Mouse (Mus musculus) myocyte (in vitro differentiated cells): ENCODE results near the gene Pls1. TPM values are rescaled to one million over a fixed set of nuclear protein-coding genes. Genes with fewer than 3 reads are reported as not detected.
A peak's percentile ranks its signal among the peaks of the same experiment; 100 is the strongest.

Experiments used
- H3K27me3 ChIP-seq: one replicate; pipeline ENCODE4 v1.6.1; 2011; ENCODE audit not compliant: control insufficient read depth, insufficient read depth, insufficient read length
- H3K36me3 ChIP-seq: one replicate; pipeline ENCODE4 v1.6.1; 2011; ENCODE audit not compliant: control insufficient read depth, insufficient read depth
- H3K4me2 ChIP-seq: one replicate; pipeline ENCODE4 v1.6.1; 2011; ENCODE audit warnings: low read depth, control low read depth
- H3K4me3 ChIP-seq: one replicate; pipeline ENCODE4 v1.5.1; 2011; ENCODE audit warnings: mild to moderate bottlenecking, control low read depth, moderate library complexity
- H3K79me2 ChIP-seq: one replicate; pipeline ENCODE4 v1.6.1; 2011; ENCODE audit not compliant: control insufficient read depth, insufficient read depth
- H3ac ChIP-seq: one replicate; pipeline ENCODE4 v1.6.1; 2011; ENCODE audit not compliant: control insufficient read depth, insufficient read length
- CEBPB ChIP-seq: IDR thresholded peaks from 2 replicates; pipeline ENCODE4 v1.6.1; 2011; ENCODE audit warnings: mild to moderate bottlenecking, moderate library complexity; ENCODE audit not compliant: poor library complexity, insufficient read depth, severe bottlenecking
- E2F4 ChIP-seq: IDR thresholded peaks from one replicate; pipeline ENCODE4 v1.6.1; 2011; ENCODE audit warnings: mild to moderate bottlenecking, control low read depth, moderate library complexity; ENCODE audit not compliant: insufficient read depth
- MAX ChIP-seq: IDR thresholded peaks from one replicate; pipeline ENCODE4 v1.6.1; 2011; ENCODE audit warnings: low read depth, mild to moderate bottlenecking, control low read depth
- MYOD1 ChIP-seq, 3 experiments: IDR thresholded peaks; one replicate each; pipeline ENCODE4 v1.6.1; 2011; ENCODE audit warnings: control low read depth in 2 of 3, low read depth in 2 of 3, mild to moderate bottlenecking in 2 of 3, moderate library complexity in 1 of 3; ENCODE audit not compliant: insufficient read length in 2 of 3, control insufficient read depth in 1 of 3
- MYOG ChIP-seq, 3 experiments: IDR thresholded peaks; one replicate each; pipeline ENCODE4 v1.6.1; 2011; ENCODE audit warnings: control low read depth in 2 of 3, low read depth in 2 of 3, mild to moderate bottlenecking in 2 of 3; ENCODE audit not compliant: insufficient read length in 2 of 3, control insufficient read depth in 1 of 3, insufficient read depth in 1 of 3
- POLR2A ChIP-seq: IDR thresholded peaks from one replicate; pipeline ENCODE4 v1.6.1; 2011; ENCODE audit warnings: low read depth, mild to moderate bottlenecking, control low read depth, moderate library complexity; ENCODE audit not compliant: insufficient read length
- POLR2AphosphoS2 ChIP-seq: IDR thresholded peaks from one replicate; pipeline ENCODE4 v1.6.1; 2011; ENCODE audit warnings: low read depth, control low read depth; ENCODE audit not compliant: insufficient read length
- REST ChIP-seq: IDR thresholded peaks from one replicate; pipeline ENCODE4 v1.6.1; 2011; ENCODE audit warnings: mild to moderate bottlenecking, control low read depth, moderate library complexity; ENCODE audit not compliant: insufficient read depth, insufficient read length
- SRF ChIP-seq: IDR thresholded peaks from one replicate; pipeline ENCODE4 v1.6.1; 2011; ENCODE audit warnings: low read depth; ENCODE audit not compliant: control insufficient read depth, insufficient read length
- TCF12 ChIP-seq: IDR thresholded peaks from one replicate; pipeline ENCODE4 v1.6.1; 2011; ENCODE audit warnings: mild to moderate bottlenecking, control low read depth; ENCODE audit not compliant: poor library complexity, insufficient read depth, severe bottlenecking
- TCF3 ChIP-seq: IDR thresholded peaks from one replicate; pipeline ENCODE4 v1.6.1; 2011; ENCODE audit warnings: low read depth, control low read depth; ENCODE audit not compliant: insufficient read length
- USF1 ChIP-seq: IDR thresholded peaks from one replicate; pipeline ENCODE4 v1.6.1; 2011; ENCODE audit warnings: low read depth, mild to moderate bottlenecking, control low read depth, moderate library complexity
- polyA plus RNA-seq: library from polyadenylated mRNA; unstranded; fragments of >200 nt; fragmentation: generic; extraction: Trizol; gene quantifications from one replicate; pipeline ENCODE4 v1.2.1, GENCODE M21; 2012; ENCODE audit warnings: missing spikeins

Pls1 gene
- polyA plus RNA-seq, 1 experiment, result not detected

DNA sequence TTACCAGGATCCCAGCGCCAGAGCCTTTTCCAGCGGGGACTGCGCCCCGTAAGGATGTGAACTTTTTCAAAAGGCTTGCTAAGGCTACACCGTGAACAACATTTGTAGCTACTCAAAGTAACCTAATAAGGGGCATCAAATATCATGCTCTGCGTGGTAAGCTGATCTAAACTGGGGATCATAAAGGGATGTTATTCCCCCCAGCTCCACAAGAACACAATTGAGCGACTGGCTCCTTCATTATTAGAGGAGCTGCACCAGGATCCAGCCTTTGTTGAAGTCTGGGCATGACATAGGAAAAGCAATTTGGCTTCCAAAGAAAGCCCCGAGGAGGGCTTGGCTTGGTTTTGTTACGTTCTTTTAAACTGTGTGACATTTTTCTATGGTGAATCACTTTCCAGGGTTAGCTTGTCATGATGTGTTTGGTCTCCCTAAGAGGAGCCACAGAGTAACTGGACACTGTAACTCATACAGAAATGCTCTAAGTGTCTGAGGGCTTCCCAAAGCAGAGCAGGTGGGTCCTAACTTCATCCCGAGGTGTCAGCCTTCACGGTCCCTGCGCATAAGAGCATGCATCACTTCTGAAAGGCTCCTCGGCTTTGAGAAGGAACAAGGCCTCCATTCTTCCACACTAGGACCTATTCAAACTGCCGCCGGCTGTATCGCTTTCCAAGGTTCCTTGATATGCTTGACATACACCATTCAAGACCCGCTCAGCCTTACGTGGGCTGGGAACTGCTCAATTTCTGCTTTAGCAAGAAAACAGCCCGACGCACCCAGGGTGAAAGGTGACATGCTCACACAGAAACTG is 31.2 kb downstream of the Pls1 start:
- TF ChIP-seq POLR2A, result no peak
- no peak for TF ChIP-seq E2F4
- TF ChIP-seq USF1, result no peak
- peak in 2 of 3 experiments; percentile 18 to 26 for TF ChIP-seq MYOD1 (IDR thresholded peaks at IDR 0.05; ENCODE audit: control insufficient read depth in 1 of 3, insufficient read length in 2 of 3, low read depth in 2 of 3)
- no peak for TF ChIP-seq SRF
- TF ChIP-seq TCF3, result no peak
- TF ChIP-seq CEBPB, result no peak
- TF ChIP-seq MAX, result no peak
- Histone ChIP-seq H3K36me3 (no peaks in the 10 kb centered on the region), H3K4me3 (no peak overlapping the region)

DNA sequence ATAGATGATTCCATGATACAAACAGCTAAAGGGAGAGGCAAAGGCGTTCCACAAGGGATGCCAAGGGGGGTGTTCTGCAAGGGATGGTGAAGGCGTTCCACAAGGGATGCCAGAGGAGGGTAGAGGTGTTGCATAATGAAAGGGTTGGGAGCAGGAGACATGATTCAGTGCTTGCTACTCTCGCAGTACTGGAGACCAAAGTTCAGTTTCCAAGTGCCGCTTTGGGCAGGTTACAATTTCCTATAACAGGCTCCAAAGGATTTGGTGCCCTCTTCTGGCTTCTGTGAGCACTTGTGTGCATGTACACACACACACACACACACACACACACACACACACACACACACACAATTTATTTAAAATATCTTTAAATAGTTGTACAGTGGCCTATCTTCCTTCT is 33.3 kb downstream of the Pls1 start:
- no peaks in the 10 kb centered on the region for H3K27me3 ChIP-seq
- H3K79me2 ChIP-seq, result no peaks in the 10 kb centered on the region
- H3K36me3 ChIP-seq, result no peaks in the 10 kb centered on the region
- no peak overlapping the region for H3K4me3 ChIP-seq
- TF ChIP-seq POLR2A (no peak), CEBPB (no peak), TCF12 (no peak), POLR2AphosphoS2 (no peak), USF1 (no peak), MYOD1 (IDR thresholded peaks at IDR 0.05; ENCODE audit: control insufficient read depth in 1 of 3, insufficient read length in 2 of 3, low read depth in 2 of 3) (no peak), TCF3 (no peak), MAX (no peak), MYOG (IDR thresholded peaks at IDR 0.05; ENCODE audit: control insufficient read depth in 1 of 3, insufficient read depth in 1 of 3, insufficient read length in 2 of 3, low read depth in 2 of 3) (no peak)
- H3ac ChIP-seq, result no peak overlapping the region
- H3K4me2 ChIP-seq, result no peak overlapping the region

More for the DNA sequence above, 31.2 kb downstream of the Pls1 start:
- H3K79me2 ChIP-seq, result no peaks in the 10 kb centered on the region
- H3K27me3 ChIP-seq, result no peaks in the 10 kb centered on the region
- H3ac ChIP-seq, result no peak overlapping the region
- H3K4me2 ChIP-seq, result peak overlapping the region; percentile 67

DNA sequence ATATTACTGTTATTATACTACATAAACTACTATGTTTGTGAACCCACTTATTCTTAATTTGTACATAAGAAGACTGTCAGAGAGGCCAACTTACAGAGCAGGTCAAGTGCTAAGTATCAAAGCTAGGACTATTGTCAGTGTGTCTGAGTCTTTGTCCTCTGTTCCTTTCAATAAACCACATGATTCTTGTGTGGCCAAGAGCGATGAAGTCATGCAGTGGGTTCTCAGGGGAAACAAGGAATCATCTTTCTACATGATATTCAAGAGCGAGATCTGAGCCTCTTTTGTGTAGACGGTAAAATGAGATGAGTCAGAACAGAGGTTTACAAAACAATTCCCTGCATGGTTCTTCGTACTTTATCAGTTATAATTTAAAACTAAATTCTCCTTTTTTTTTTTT is 35.5 kb downstream of the Pls1 start:
- Histone ChIP-seq H3K79me2 (no peaks in the 10 kb centered on the region), H3K4me3 (no peak overlapping the region), H3ac (no peak overlapping the region), H3K36me3 (no peaks in the 10 kb centered on the region), H3K4me2 (no peak overlapping the region), H3K27me3 (no peaks in the 10 kb centered on the region)
- no peak for TF ChIP-seq CEBPB

DNA sequence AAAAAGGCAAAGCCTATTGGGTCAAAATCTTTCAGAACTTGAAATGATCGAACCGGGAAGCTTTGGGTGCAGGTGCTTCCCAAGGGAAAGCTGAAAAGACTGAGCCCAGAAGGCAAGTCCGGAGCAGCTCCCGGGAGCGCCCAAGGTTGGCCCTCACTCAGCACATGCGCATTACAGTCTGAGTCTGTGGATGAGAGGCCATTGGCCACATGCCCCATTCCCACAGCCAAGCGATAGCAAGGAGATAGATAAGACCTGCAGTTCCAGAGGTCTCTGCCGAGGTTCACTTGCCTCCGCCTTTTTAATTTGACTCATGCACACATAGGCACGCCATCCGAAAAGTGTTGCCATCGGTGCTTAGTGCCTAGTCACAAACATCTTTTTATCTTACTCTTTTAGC is 39.7 kb downstream of the Pls1 start:
- Histone ChIP-seq H3K27me3 (no peaks in the 10 kb centered on the region), H3K79me2 (no peaks in the 10 kb centered on the region), H3K36me3 (no peaks in the 10 kb centered on the region), H3ac (no peak overlapping the region), H3K4me2 (no peak overlapping the region), H3K4me3 (no peak overlapping the region)
- TF ChIP-seq E2F4 (no peak), POLR2AphosphoS2 (no peak), CEBPB (no peak), MYOG (IDR thresholded peaks at IDR 0.05; ENCODE audit: control insufficient read depth in 1 of 3, insufficient read depth in 1 of 3, insufficient read length in 2 of 3, low read depth in 2 of 3) (no peak), POLR2A (no peak), SRF (no peak), REST (no peak), MYOD1 (IDR thresholded peaks at IDR 0.05; ENCODE audit: control insufficient read depth in 1 of 3, insufficient read length in 2 of 3, low read depth in 2 of 3) (no peak), TCF3 (no peak), MAX (no peak), USF1 (no peak), TCF12 (no peak)

DNA sequence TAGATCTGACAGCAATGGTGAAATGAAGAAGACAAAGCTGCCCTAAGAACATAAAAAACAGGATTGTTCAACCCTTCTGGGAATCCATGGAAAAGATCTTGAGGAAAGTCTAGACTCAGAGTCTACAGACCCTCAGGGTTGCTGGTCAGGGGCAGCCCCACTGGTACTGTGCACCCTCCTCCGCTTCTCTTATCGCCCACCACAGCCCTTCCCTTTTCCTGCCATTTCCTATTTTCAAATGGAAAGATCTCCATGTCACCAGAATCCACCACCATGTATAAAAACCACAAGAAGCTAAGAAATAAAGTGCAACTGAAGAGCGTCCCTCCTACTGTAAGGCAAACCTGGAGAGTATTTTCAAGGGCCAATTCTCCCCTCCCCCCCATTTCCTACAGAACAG is 41.3 kb downstream of the Pls1 start:
- Histone ChIP-seq H3K4me3 (no peak overlapping the region), H3K79me2 (no peaks in the 10 kb centered on the region), H3K36me3 (no peaks in the 10 kb centered on the region), H3K27me3 (no peaks in the 10 kb centered on the region), H3ac (no peak overlapping the region), H3K4me2 (no peak overlapping the region)
- no peak for TF ChIP-seq TCF12
- no peak for TF ChIP-seq SRF
- no peak for TF ChIP-seq MYOG (IDR thresholded peaks at IDR 0.05; ENCODE audit: control insufficient read depth in 1 of 3, insufficient read depth in 1 of 3, insufficient read length in 2 of 3, low read depth in 2 of 3)
